In genomic region chr16:93193921-93194481, GRCm38 (mm10) we compare ENCODE assay signal across 27 mouse cellular contexts.
DNase-seq lines count a peak whose midpoint lies in the region; ATAC-seq and TF ChIP-seq lines count a peak whose summit lies in the region.
"Had no signal": no experiment of that assay in that cellular context is flagged by ENCODE, and none has a peak within 500 bp of the region (broad histone marks: within the 10 kb centered on the region; RNA-seq: fewer than 3 reads in every experiment).

No protein-coding gene starts in this region.

- H3K27me3 ChIP-seq in myocyte (ENCODE audit: control insufficient read depth, insufficient read depth, insufficient read length): no peaks in the 10 kb centered on the region
- H3K27me3 ChIP-seq in forebrain, postnatal 0 days (ENCODE audit: insufficient read depth, low read length): no peaks in the 10 kb centered on the region
- H3K27me3 ChIP-seq: embryonic facial prominence, embryonic 12.5 days; forebrain, embryonic 15.5 days; hindbrain, embryonic 15.5 days; neural tube, embryonic 15.5 days had no signal

- H3K9me3 ChIP-seq in forebrain, postnatal 0 days (ENCODE audit: low read length): no peaks in the 10 kb centered on the region
- H3K9me3 ChIP-seq: embryonic facial prominence, embryonic 12.5 days; forebrain, embryonic 15.5 days; G1E; heart, embryonic 13.5 days; hindbrain, embryonic 10.5 days; hindbrain, embryonic 15.5 days; neural tube, embryonic 15.5 days had no signal

- 52% methylated on average over 7 of the region's 7 CpGs for WGBS in forebrain, postnatal 0 days

- no peak overlapping the region for H3ac ChIP-seq in myocyte (ENCODE audit: control insufficient read depth, insufficient read length)

- H3K4me3 ChIP-seq in myocyte: no peak overlapping the region
- H3K4me3 ChIP-seq in forebrain, postnatal 0 days (ENCODE audit: low read depth, low read length): no peak overlapping the region
- H3K4me3 ChIP-seq: embryonic facial prominence, embryonic 12.5 days; forebrain, embryonic 15.5 days; heart, adult 2 months; heart, embryonic 13.5 days; hindbrain, embryonic 10.5 days; hindbrain, embryonic 15.5 days; neural tube, embryonic 15.5 days had no signal

- H3K4me1 ChIP-seq in forebrain, postnatal 0 days (ENCODE audit: insufficient read depth): no peaks in the 10 kb centered on the region
- H3K4me1 ChIP-seq: embryonic facial prominence, embryonic 12.5 days; forebrain, embryonic 15.5 days; hindbrain, embryonic 10.5 days; hindbrain, embryonic 15.5 days; neural tube, embryonic 15.5 days had no signal

- peak overlapping the region; percentile 73 for H3K4me2 ChIP-seq in myocyte (ENCODE audit: low read depth)
- H3K4me2 ChIP-seq in forebrain, postnatal 0 days (ENCODE audit: low read depth): no peak overlapping the region
- H3K4me2 ChIP-seq: embryonic facial prominence, embryonic 12.5 days; forebrain, embryonic 15.5 days; heart, embryonic 13.5 days; hindbrain, embryonic 15.5 days; neural tube, embryonic 15.5 days had no signal

- H3K36me3 ChIP-seq in myocyte (ENCODE audit: control insufficient read depth, insufficient read depth): no peaks in the 10 kb centered on the region
- H3K36me3 ChIP-seq in forebrain, postnatal 0 days (ENCODE audit: insufficient read depth): no peaks in the 10 kb centered on the region
- H3K36me3 ChIP-seq: embryonic facial prominence, embryonic 12.5 days; forebrain, embryonic 15.5 days; G1E; heart, embryonic 13.5 days; hindbrain, embryonic 10.5 days; hindbrain, embryonic 15.5 days; neural tube, embryonic 15.5 days had no signal

- DNase-seq in adrenal gland, adult 2 months: peak; percentile 30
- DNase-seq in adrenal gland, postnatal 4 days (ENCODE audit: low spot score in 2 of 2): no peak
- DNase-seq in layer of hippocampus, adult 18-20 months (ENCODE audit: low spot score in 2 of 2): peak; percentile 5
- DNase-seq in layer of hippocampus, adult 9-10 months (ENCODE audit: low spot score): no peak
- peak; percentile 83 for DNase-seq in ovary, adult 18-20 months (ENCODE audit: low spot score)
- no peak for DNase-seq in ovary, postnatal 14 days (ENCODE audit: low spot score)
- DNase-seq in forebrain, postnatal 0 days: no peak
- DNase-seq: cerebellum, adult 9-10 months; embryo, embryonic 11 days; heart, adult 2 months; heart, postnatal 14 days; kidney, adult 11 months; left cerebral cortex, postnatal 4 days; lung, adult 18-20 months; lung, postnatal 4 days; midbrain, embryonic 14.5 days; thymus, postnatal 14 days had no signal

- no peak for TF ChIP-seq POLR2A in myocyte (IDR thresholded peaks at IDR 0.05; ENCODE audit: insufficient read length, low read depth)

- no peak overlapping the region for H3K9ac ChIP-seq in forebrain, postnatal 0 days
- H3K9ac ChIP-seq: embryonic facial prominence, embryonic 12.5 days; forebrain, embryonic 15.5 days; heart, embryonic 13.5 days; hindbrain, embryonic 15.5 days; neural tube, embryonic 15.5 days had no signal

- ATAC-seq in forebrain, postnatal 0 days: no peak
- ATAC-seq: forebrain, embryonic 15.5 days; inflammation-experienced regulatory T-cells, adult 6 months; lung, postnatal 0 days had no signal

- TF ChIP-seq CTCF in forebrain, postnatal 0 days (IDR thresholded peaks at IDR 0.05; ENCODE audit: low read depth): no peak

- H3K27ac ChIP-seq in forebrain, postnatal 0 days (ENCODE audit: low read depth, low read length): no peak overlapping the region
- H3K27ac ChIP-seq: embryonic facial prominence, embryonic 12.5 days; forebrain, embryonic 15.5 days; heart, adult 2 months; heart, embryonic 13.5 days; hindbrain, embryonic 10.5 days; hindbrain, embryonic 15.5 days; neural tube, embryonic 15.5 days had no signal

- H3K79me2 ChIP-seq in myocyte (ENCODE audit: control insufficient read depth, insufficient read depth): no peaks in the 10 kb centered on the region

TF ChIP-seq in myocyte, 11 proteins besides CTCF, POLR2A, EP300 and RAD21:
- TF ChIP-seq TCF12 (IDR thresholded peaks at IDR 0.05; ENCODE audit: insufficient read depth, poor library complexity, severe bottlenecking) (no peak), POLR2AphosphoS2 (IDR thresholded peaks at IDR 0.05; ENCODE audit: insufficient read length, low read depth) (no peak), SRF (IDR thresholded peaks at IDR 0.05; ENCODE audit: control insufficient read depth, insufficient read length, low read depth) (no peak), REST (IDR thresholded peaks at IDR 0.05; ENCODE audit: insufficient read depth, insufficient read length) (no peak), CEBPB (IDR thresholded peaks at IDR 0.05; ENCODE audit: insufficient read depth, poor library complexity, severe bottlenecking) (no peak), MAX (IDR thresholded peaks at IDR 0.05; ENCODE audit: low read depth) (no peak), MYOD1 (IDR thresholded peaks at IDR 0.05; ENCODE audit: control insufficient read depth in 1 of 3, insufficient read length in 2 of 3, low read depth in 2 of 3) (no peak), TCF3 (IDR thresholded peaks at IDR 0.05; ENCODE audit: insufficient read length, low read depth) (no peak)
TF ChIP-seq in myocyte: peak in this region for 0.

Comparison
In these comparisons a context has a peak if more than half of its experiments do, and no peak if none do; other contexts are left out.
1. DNase-seq: peak in adrenal gland, adult 2 months (single experiment), layer of hippocampus, adult 18-20 months (2 of 2) and ovary, adult 18-20 months (single experiment); none in adrenal gland, postnatal 4 days (0 of 2), layer of hippocampus, adult 9-10 months (single experiment), ovary, postnatal 14 days (single experiment) and forebrain, postnatal 0 days (single experiment).